Mouse (Mus musculus) 3T3-L1 (cell line): ENCODE results near the gene Prr13.

ENCODE experiments used
- DNase-seq: peaks from one replicate; pipeline ENCODE4 v3.0.0-alpha.2; 2015; ENCODE audit warnings: low read depth, low spot score

The Prr13 gene

GRCm38 (mm10) chr15:102458904-102459317 lies at the start of gene Prr13:
Gene Prr13, plus strand, starts transcription at chr15:102459028.
- peak; percentile 100 for DNase-seq

GRCm38 (mm10) chr15:102409286-102409685 lies 49.5 kb upstream of the Prr13 start:
- no peak for DNase-seq

- no peak for DNase-seq
Observed at GRCm38 (mm10) chr15:102411077-102411476, 47.8 kb upstream of the Prr13 start.

- DNase-seq: no peak
Observed at GRCm38 (mm10) chr15:102413687-102414086, 45.1 kb upstream of the Prr13 start.

- no peak for DNase-seq
Observed at GRCm38 (mm10) chr15:102417524-102417923, 41.3 kb upstream of the Prr13 start.

GRCm38 (mm10) chr15:102420986-102421385 lies 37.8 kb upstream of the Prr13 start:
- peak; percentile 77 for DNase-seq

- DNase-seq: peak; percentile 92
Observed at GRCm38 (mm10) chr15:102421437-102421836, 37.4 kb upstream of the Prr13 start.

- DNase-seq: no peak
Observed at GRCm38 (mm10) chr15:102423602-102424240, 35.1 kb upstream of the Prr13 start.

GRCm38 (mm10) chr15:102424657-102425056 lies 34.2 kb upstream of the Prr13 start:
- DNase-seq: no peak

- no peak for DNase-seq
Observed at GRCm38 (mm10) chr15:102426963-102427362, 31.9 kb upstream of the Prr13 start.

- no peak for DNase-seq
Observed at GRCm38 (mm10) chr15:102432046-102432445, 26.8 kb upstream of the Prr13 start.

- no peak for DNase-seq
Observed at GRCm38 (mm10) chr15:102433173-102433572, 25.7 kb upstream of the Prr13 start.

GRCm38 (mm10) chr15:102442490-102442889 lies 16.3 kb upstream of the Prr13 start:
- peak; percentile 97 for DNase-seq

GRCm38 (mm10) chr15:102445146-102445545 lies 13.7 kb upstream of the Prr13 start, which contains the start of gene Amhr2:
Gene Amhr2, plus strand, starts transcription at chr15:102445367.
- no peak for DNase-seq

- DNase-seq: no peak
Observed at GRCm38 (mm10) chr15:102446448-102446847, 12.4 kb upstream of the Prr13 start.

GRCm38 (mm10) chr15:102449366-102449765 lies 9.5 kb upstream of the Prr13 start:
- DNase-seq: no peak

- DNase-seq: peak; percentile 51
Observed at GRCm38 (mm10) chr15:102450928-102451327, 7.9 kb upstream of the Prr13 start.

GRCm38 (mm10) chr15:102451666-102452430 lies 7.0 kb upstream of the Prr13 start:
- no peak for DNase-seq

- no peak for DNase-seq
Observed at GRCm38 (mm10) chr15:102455993-102456392, 2.8 kb upstream of the Prr13 start.

- DNase-seq: no peak
Observed at GRCm38 (mm10) chr15:102458050-102458736, 635 bp upstream of the Prr13 start.

GRCm38 (mm10) chr15:102459381-102459780 lies 553 bp downstream of the Prr13 start:
- no peak for DNase-seq

GRCm38 (mm10) chr15:102459847-102460246 lies 1.0 kb downstream of the Prr13 start:
- no peak for DNase-seq
